15 mouse cellular contexts compared by ENCODE assay signal in genomic region chr12:25232358-25233026, GRCm38 (mm10).
DNase-seq lines count a peak whose midpoint lies in the region; ATAC-seq lines count a peak whose summit lies in the region.
"Had no signal": no experiment of that assay in that cellular context is flagged by ENCODE, and none has a peak within 500 bp of the region (broad histone marks: within the 10 kb centered on the region; RNA-seq: fewer than 3 reads in every experiment).

No protein-coding gene starts in this region.

- H3K36me3 ChIP-seq in heart, embryonic 16.5 days (ENCODE audit: control insufficient read depth, insufficient read depth), result no peaks in the 10 kb centered on the region
- H3K36me3 ChIP-seq: limb, embryonic 13.5 days; midbrain, embryonic 13.5 days had no signal

- DNase-seq in adrenal gland, adult (ENCODE audit: inconsistent age in 2 of 2, low spot score in 1 of 2), result peak; percentile 34 to 74
- DNase-seq in adrenal gland, postnatal 25 days, result no peak
- no peak for DNase-seq in heart, adult 11 months
- peak; percentile 33 for DNase-seq in lung, postnatal 36 days
- no peak for DNase-seq in lung, postnatal 10 days
- DNase-seq in frontal cortex, postnatal 10 days (ENCODE audit: low spot score in 2 of 2), result no peak
- DNase-seq: cerebellum, adult 11 months; embryo, embryonic 11 days; layer of hippocampus, postnatal 36 days had no signal

- WGBS in heart, embryonic 16.5 days, result 57% methylated on average over 5 of the region's 5 CpGs

- peak overlapping the region; percentile 33; the same call in 1 of the 2 replicates for H3K27ac ChIP-seq in heart, embryonic 16.5 days (ENCODE audit: low read length)
- H3K27ac ChIP-seq: limb, embryonic 13.5 days; midbrain, embryonic 13.5 days had no signal

- H3K27me3 ChIP-seq in heart, embryonic 16.5 days (ENCODE audit: control insufficient read depth, insufficient read depth, low read length), result no peaks in the 10 kb centered on the region
- H3K27me3 ChIP-seq: limb, embryonic 13.5 days; midbrain, embryonic 13.5 days; Patski had no signal

- 0 out of 2 replicates have a peak, but pooled peaks have one; percentile 11 for ATAC-seq in heart, embryonic 16.5 days (replicated peaks; ENCODE audit: extremely low read depth, insufficient read depth, low FRiP score)
- ATAC-seq in monocyte, adult 5-6 weeks (replicated peaks; ENCODE audit: insufficient number of reproducible peaks, low FRiP score, low TSS enrichment, poor library complexity, severe bottlenecking), result no peak
- ATAC-seq: midbrain, embryonic 13.5 days; Patski had no signal

- peaks cover 21% of the 10 kb centered on the region for H3K4me1 ChIP-seq in heart, embryonic 16.5 days (ENCODE audit: control insufficient read depth, insufficient read depth, low read length)
- H3K4me1 ChIP-seq: midbrain, embryonic 13.5 days had no signal

- no peaks in the 10 kb centered on the region for H3K9me3 ChIP-seq in heart, embryonic 16.5 days (replicated peaks; ENCODE audit: control insufficient read depth, low read length)
- H3K9me3 ChIP-seq: limb, embryonic 13.5 days; midbrain, embryonic 13.5 days had no signal

- H3K4me2 ChIP-seq in heart, embryonic 16.5 days (ENCODE audit: low read depth, low read length), result no peak overlapping the region
- H3K4me2 ChIP-seq: limb, embryonic 13.5 days; midbrain, embryonic 13.5 days had no signal

- no peak overlapping the region for H3K9ac ChIP-seq in heart, embryonic 16.5 days (ENCODE audit: low read length)
- H3K9ac ChIP-seq: limb, embryonic 13.5 days; midbrain, embryonic 13.5 days had no signal

- H3K4me3 ChIP-seq in heart, embryonic 16.5 days (ENCODE audit: low read length), result no peak overlapping the region
- H3K4me3 ChIP-seq: erythroblast, embryonic 14.5 days; limb, embryonic 13.5 days; midbrain, embryonic 13.5 days had no signal

Comparison
In these comparisons a context has a peak if more than half of its experiments do, and no peak if none do; other contexts are left out.
1. DNase-seq: peak in adrenal gland, adult (2 of 2) and lung, postnatal 36 days (single experiment); none in adrenal gland, postnatal 25 days (single experiment), heart, adult 11 months (single experiment), lung, postnatal 10 days (single experiment) and frontal cortex, postnatal 10 days (0 of 2).